Mouse (Mus musculus) heart, postnatal 36 days (tissue): ENCODE results near the gene Dnm3. TPM values are rescaled to one million over a fixed set of nuclear protein-coding genes. Genes with fewer than 3 reads are reported as not detected.
A peak's percentile ranks its signal among the peaks of the same experiment; 100 is the strongest.

ENCODE experiments used
- DNase-seq, 2 experiments: peaks; one replicate each; pipeline ENCODE4 v3.0.0; 2021 to 2022
- intact Hi-C: fragments of 180-260 bp; cut with DNase I; formaldehyde crosslinking; loops from one replicate; pipeline ENCODE4 v1.15.1; 2025
- total RNA-seq, 2 experiments: library from RNA; stranded (reverse); gene quantifications; 2 replicates each; pipeline ENCODE4 v1.2.3; 2021

The Dnm3 gene
- total RNA-seq, 2 experiments from 2014 or later = 5.2 to 10.0 TPM

- peak in 1 of 2 experiments; percentile 15 for DNase-seq
- intact Hi-C loops = loop anchor here (5.0 kb wide), 2 partner anchors 36 to 216 kb away; no protein-coding TSS in a partner anchor
These were observed 259.2 kb downstream of the Dnm3 start for GRCm38 (mm10) chr1:162218530-162219180.

GRCm38 (mm10) chr1:162217340-162217974 lies 260.4 kb downstream of the Dnm3 start:
- intact Hi-C loops = loop anchor here (5.0 kb wide), 2 partner anchors 35 to 215 kb away; no protein-coding TSS in a partner anchor
- peak; percentile 56 to 78 for DNase-seq

GRCm38 (mm10) chr1:162216656-162217055 lies 261.2 kb downstream of the Dnm3 start:
- intact Hi-C loops = loop anchor here (5.0 kb wide), 2 partner anchors 34 to 214 kb away; no protein-coding TSS in a partner anchor
- peak in 1 of 2 experiments; percentile 24 for DNase-seq

DNA sequence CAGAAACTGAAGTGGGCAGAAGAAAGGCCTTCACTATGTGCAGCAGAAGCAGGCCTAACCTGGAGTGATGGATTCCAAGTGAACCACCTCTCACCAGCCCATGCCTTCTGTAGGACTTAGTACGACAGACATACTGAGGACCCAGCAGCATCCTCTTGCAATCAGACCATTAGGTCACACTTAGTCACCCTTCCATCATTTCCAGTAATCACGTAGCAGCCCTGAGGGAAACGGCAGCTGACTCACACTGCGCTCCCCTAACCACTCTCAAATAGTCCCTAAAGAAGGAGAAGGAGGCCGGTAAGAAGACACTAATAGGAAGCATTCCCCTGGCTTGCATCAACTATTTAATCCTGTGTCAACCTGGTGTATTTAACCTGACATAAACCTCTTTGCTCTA lies 262.1 kb downstream of the Dnm3 start:
- DNase-seq = no peak
- intact Hi-C loops = loop anchor here (5.0 kb wide), 2 partner anchors 33 to 213 kb away; no protein-coding TSS in a partner anchor

- DNase-seq = no peak
- intact Hi-C loops = no loop called here
These were observed 264.8 kb downstream of the Dnm3 start for GRCm38 (mm10) chr1:162213066-162213465.

DNA sequence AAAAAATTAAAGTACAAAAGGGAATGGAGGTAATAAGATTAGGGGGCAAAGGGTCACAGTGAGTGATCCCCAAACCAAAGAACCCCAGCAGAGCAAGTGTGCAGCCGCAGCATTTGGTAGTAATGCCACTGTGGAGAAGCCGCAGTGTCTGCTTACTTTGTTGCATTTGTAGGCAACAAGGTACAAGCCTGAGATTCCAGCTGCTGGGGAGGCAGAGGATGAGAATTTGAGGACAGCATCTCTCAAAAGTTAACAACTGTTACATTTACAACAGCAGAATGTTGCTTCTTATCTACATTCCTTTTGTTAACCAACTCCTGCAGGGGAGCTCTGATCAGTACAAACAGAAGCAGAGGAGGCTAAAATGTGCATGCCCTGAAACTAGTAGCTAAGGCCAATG lies 267.3 kb downstream of the Dnm3 start:
- intact Hi-C loops = no loop called here

DNA sequence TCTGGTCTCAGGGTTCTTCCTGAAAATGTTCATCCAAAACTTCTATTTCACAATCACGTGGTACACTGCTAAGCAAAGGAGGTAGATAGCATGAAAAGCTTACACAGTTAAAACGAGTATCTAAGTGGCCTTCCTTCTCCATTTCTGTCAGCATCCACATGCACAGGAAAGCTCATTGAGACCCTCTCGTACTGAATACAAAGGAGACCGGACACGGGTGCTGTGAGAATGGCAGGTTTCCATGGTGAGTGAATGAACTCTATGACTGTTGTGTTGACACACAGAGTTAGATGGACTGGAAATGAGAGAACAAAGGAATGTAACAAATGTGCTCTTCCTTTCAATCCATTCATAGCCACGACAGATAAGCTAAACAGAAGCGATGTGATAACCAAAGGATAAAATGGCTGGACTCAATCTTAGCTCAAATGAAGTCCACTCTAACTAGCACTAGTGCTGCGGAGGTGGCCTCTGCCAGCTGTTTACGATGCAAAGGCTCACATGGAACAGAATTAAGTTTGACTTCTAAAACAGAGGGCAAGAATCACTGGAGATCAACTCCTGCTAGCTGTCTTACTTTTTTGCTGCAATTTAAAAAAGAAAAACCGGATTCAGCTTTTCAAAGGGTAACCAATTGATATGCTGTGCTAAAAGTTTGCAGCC lies 268.2 kb downstream of the Dnm3 start:
- DNase-seq = no peak
- intact Hi-C loops = no loop called here

More for the DNA sequence above, 267.3 kb downstream of the Dnm3 start:
- DNase-seq = no peak

DNA sequence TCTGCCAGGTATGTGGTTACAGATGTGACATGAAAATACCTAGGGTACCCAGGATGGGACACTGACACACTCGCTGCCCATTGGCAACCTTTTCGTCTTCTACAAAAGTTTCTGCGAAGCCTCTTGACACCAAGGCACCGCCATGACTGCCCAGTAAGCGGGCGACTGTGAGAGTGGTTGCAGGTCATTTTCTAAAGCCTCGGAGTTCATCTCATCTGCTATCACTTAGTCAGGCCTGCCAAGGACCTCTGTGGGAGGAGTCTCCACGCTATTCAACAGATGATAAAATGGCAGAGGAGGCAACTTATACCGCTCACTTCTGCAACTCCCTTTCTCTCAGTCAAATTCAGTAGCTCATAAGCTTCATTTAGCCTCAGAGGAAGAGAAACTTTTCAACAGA lies 268.8 kb downstream of the Dnm3 start:
- intact Hi-C loops = no loop called here
- DNase-seq = no peak

DNA sequence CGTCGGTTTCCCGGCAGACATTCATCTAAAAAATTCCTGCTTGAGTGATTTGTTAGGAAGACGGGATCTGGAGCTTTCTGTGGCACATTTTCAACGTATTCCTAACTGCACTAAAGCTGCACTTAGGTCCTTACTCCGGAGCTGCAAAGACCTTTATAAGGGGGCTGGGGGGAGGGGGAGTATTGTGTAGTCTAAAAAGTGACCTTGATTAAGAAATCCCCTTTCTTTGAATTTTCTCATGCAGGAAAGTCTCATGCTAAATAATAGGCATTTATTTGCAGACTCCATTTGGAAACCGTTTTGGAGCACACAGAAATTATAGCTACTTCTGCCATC lies 270.2 kb downstream of the Dnm3 start:
- DNase-seq = no peak
- intact Hi-C loops = no loop called here

GRCm38 (mm10) chr1:162206998-162207707 lies 270.7 kb downstream of the Dnm3 start:
- intact Hi-C loops = no loop called here
- peak; percentile 22 to 51 for DNase-seq

GRCm38 (mm10) chr1:162202465-162203348 lies 275.1 kb downstream of the Dnm3 start:
- no peak for DNase-seq
- intact Hi-C loops = no loop called here

DNA sequence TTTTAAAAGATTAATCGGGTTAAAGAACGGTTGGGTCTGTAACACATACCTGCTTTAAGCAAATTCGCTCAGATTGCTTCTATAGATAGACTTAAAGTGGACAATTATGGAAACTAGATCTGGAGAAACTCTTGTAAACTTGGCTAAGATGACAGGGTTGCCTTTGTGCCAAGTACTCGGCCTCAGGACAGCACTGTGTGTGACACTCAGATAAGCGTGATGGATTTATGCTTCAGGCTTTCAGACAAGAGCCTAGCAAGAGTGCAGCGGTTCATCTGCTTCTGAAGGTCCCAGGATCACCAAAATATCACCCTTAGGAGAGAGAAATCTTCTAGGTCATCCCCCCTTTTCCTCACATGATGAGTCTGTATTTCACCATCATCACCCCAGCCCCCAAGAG lies 277.4 kb downstream of the Dnm3 start:
- intact Hi-C loops = no loop called here
- DNase-seq = no peak

GRCm38 (mm10) chr1:162196812-162197680 lies 280.8 kb downstream of the Dnm3 start:
- DNase-seq = no peak
- intact Hi-C loops = no loop called here

DNA sequence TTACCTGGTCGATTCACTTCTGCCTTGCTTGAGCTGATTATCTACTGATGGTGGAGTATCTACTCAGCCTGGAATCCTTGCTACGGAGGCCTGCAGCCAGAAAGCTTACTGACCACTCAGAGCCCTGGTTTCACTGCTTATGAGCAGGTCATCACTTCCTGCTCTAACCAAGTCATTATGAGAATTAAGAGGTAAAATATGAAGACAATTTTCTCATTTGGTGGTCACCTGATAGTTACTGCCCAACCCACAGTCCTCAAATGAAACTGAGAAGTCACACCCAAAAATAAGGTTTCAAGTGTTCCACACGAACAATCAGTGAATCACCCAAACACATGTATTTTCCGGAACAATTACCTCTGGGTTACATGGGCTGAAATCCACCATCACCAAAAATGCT lies 289.1 kb downstream of the Dnm3 start:
- intact Hi-C loops = loop anchor here (5.0 kb wide), 1 partner anchor 181 kb away; no protein-coding TSS in a partner anchor

DNA sequence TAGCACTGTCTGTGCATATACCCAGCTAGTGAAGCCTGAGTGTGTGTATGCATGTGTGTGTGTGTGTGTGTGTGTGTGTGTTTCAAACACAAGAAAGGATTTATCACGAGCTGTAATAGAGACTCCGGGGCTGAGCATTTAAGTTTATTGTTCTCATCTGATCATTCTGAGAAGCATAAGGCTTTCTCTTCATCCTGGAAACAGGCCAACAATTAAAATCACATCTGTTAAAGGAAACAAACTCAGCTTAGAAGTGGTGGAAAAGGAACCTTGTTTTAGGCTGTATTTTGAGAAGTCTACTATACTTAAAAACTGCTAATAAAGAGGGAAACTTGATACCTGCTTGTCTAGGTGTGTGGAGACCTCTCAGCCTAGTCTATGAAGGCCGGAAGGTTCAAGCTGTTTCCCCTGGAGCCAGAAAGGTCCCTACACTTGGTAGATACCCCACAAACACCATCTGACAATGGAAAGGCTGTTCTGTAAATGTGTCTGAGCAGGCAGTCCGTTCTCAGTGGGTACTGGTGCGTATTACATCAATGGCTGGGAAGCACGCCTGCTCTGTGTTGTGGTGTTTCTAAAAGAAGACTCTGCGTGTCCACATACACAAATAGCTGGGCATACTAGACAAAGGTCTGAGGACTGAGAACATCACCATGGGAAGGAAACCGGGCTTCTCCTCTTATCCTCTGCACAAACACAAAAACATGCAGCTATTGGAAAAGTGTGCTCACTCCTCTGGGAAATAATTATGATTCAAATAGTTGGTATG lies 290.3 kb downstream of the Dnm3 start:
- intact Hi-C loops = loop anchor here (5.0 kb wide), 1 partner anchor 180 kb away; no protein-coding TSS in a partner anchor
- DNase-seq = peak; percentile 13 to 27

More for the DNA sequence above, 289.1 kb downstream of the Dnm3 start:
- no peak for DNase-seq

DNA sequence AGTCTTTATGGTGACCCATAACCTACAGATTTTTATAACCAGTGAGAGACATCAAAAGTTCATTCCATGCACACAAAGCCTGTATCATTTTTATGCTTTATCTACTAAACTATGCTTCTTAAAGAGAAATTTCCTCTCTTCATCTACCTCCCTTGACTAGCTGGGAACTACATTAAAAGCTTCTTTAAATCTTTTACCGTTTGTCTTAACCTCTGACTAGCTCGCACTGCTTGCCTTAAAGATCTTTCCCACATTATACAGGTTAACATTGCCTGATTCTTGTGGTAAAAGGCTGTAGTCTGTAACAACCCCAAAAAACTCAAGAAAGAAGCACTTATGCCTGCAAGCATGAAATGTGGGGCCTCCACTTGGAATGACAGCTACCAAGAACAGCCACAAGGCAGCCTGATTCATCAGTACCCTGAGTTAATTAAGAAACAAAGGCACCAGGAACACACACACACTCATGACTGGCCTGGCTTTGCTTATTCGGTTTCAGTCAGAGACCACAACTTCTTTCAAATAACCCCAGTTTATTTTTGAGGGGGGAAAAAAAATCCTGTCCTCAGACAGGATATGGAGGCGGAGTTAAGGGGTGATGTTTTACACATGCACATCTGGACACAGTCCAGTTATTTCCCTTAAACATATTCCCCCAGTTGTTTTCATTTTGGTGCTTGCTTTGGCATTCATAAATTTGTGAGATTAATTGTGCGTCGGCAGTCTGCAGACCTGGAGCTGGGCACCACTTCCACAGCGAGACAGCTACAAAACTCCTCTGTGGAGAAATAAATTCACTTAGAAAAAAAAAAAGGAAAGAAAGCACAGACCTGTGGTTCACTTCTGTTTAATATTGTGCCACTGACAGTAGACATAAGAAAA lies 291.1 kb downstream of the Dnm3 start:
- DNase-seq = peak in 1 of 2 experiments; percentile 25
- intact Hi-C loops = loop anchor here (5.0 kb wide), 1 partner anchor 179 kb away; no protein-coding TSS in a partner anchor
